Mouse (Mus musculus) lung, embryonic 16.5 days (tissue): Measurements from ENCODE around the gene Prkce. TPM values are rescaled to one million over a fixed set of nuclear protein-coding genes. Genes with fewer than 3 reads are reported as not detected.

ENCODE experiments used
- ATAC-seq: fragments of 200-750 bp; cut with Nextera tagmentation; 2 replicates; pipeline ENCODE4 v1.8.0; 2017; ENCODE audit warnings: low read depth, mild to moderate bottlenecking, moderate library complexity
- H3K27ac ChIP-seq: fragments of 300-500 bp; sonication (generic); 2 replicates; pipeline ENCODE4 v1.5.1; 2014; ENCODE audit warnings: mild to moderate bottlenecking, control low read depth, low read length
- H3K27me3 ChIP-seq: fragments of 300-500 bp; sonication (generic); 2 replicates; pipeline ENCODE4 v1.6.1; 2014; ENCODE audit warnings: low read depth, low read length, mixed read lengths; ENCODE audit not compliant: control insufficient read depth, insufficient read depth
- H3K36me3 ChIP-seq: fragments of 300-500 bp; sonication (generic); 2 replicates; pipeline ENCODE4 v1.6.1; 2014; ENCODE audit warnings: low read length; ENCODE audit not compliant: control insufficient read depth, insufficient read depth
- H3K4me1 ChIP-seq: fragments of 300-500 bp; sonication (generic); replicated peaks from 2 replicates; pipeline ENCODE4 v1.6.1; 2014; ENCODE audit warnings: low read length, mixed read lengths; ENCODE audit not compliant: control insufficient read depth, insufficient read depth
- H3K4me2 ChIP-seq: fragments of 300-500 bp; sonication (generic); 2 replicates; pipeline ENCODE4 v1.6.1; 2014; ENCODE audit warnings: low read depth, low read length, control low read depth
- H3K4me3 ChIP-seq: fragments of 300-500 bp; sonication (generic); 2 replicates; pipeline ENCODE4 v1.5.1; 2014; ENCODE audit warnings: mild to moderate bottlenecking, low read length, control low read depth
- H3K9ac ChIP-seq: fragments of 300-500 bp; sonication (generic); 2 replicates; pipeline ENCODE4 v1.6.1; 2014; ENCODE audit warnings: low read length, control low read depth
- H3K9me3 ChIP-seq: fragments of 300-500 bp; sonication (generic); 2 replicates; pipeline ENCODE4 v1.6.1; 2016; ENCODE audit warnings: low read length; ENCODE audit not compliant: control insufficient read depth
- WGBS: fragments of 180-500 bp; shearing (Covaris S2); extraction: QIAGEN DNeasy Blood & Tissue Kit; methylation state at CpG from one replicate; pipeline ENCODE4 v1.1.7; 2014; 5-methylcytosine and 5-hydroxymethylcytosine counted together
- polyA plus RNA-seq: library from polyadenylated mRNA; unstranded; fragments of >200 nt; fragmentation: Nextera tagmentation; extraction: Ambion mirVana; gene quantifications from 2 replicates; pipeline ENCODE4 v1.2.1, GENCODE M21; 2015

The Prkce gene
- polyA plus RNA-seq, 1 experiment from 2014 or later = 4.9 TPM

DNA sequence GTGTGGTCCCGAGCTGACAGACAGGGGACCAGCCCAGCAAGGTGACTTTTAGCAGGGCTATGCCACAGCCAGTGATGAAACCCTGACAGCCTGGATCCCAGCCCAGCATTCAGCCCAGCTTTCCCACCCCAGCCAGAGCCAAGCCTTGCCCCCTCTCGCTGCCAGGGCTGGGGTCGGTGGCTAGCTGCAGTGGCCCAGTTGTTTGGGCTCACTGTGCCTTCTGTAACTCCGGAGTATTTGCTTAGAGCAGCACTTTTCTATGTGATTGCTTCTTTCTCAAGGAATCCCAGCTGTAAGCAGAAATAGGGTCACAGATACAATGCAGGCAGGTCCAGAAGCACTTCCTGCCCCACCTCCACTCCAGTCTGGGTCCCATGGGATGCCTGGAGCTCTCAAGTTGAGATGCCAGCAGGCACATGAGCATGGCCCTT, 450.9 kb downstream of the Prkce start:
- no peaks in the 10 kb centered on the region for H3K27me3 ChIP-seq
- 32% methylated on average over 4 of the region's 4 CpGs for WGBS
- H3K9me3 ChIP-seq = no peaks in the 10 kb centered on the region
- H3K36me3 ChIP-seq = no peaks in the 10 kb centered on the region
- H3K4me1 ChIP-seq = peaks cover 4% of the 10 kb centered on the region; the same call in 1 of the 2 replicates
- ATAC-seq = no peak; the same call in 1 of the 2 replicates
- no peak overlapping the region; the same call in 1 of the 2 replicates for H3K27ac ChIP-seq
- no peak overlapping the region for H3K4me3 ChIP-seq
- no peak overlapping the region for H3K4me2 ChIP-seq
- no peak overlapping the region for H3K9ac ChIP-seq

- ATAC-seq = no peak
These were observed 455.3 kb downstream of the Prkce start for GRCm38 (mm10) chr17:86622862-86623261.

GRCm38 (mm10) chr17:86626523-86626922, 458.9 kb downstream of the Prkce start:
- no peaks in the 10 kb centered on the region for H3K36me3 ChIP-seq
- no peak for ATAC-seq
- 76% methylated on average over 6 of the region's 6 CpGs for WGBS
- no peak overlapping the region for H3K9ac ChIP-seq
- no peak overlapping the region for H3K27ac ChIP-seq
- H3K9me3 ChIP-seq = no peaks in the 10 kb centered on the region
- H3K4me3 ChIP-seq = no peak overlapping the region
- no peaks in the 10 kb centered on the region for H3K27me3 ChIP-seq
- no peaks in the 10 kb centered on the region for H3K4me1 ChIP-seq
- H3K4me2 ChIP-seq = no peak overlapping the region

More at GRCm38 (mm10) chr17:86622862-86623261, 455.3 kb downstream of the Prkce start:
- no peaks in the 10 kb centered on the region for H3K9me3 ChIP-seq
- no peak overlapping the region for H3K27ac ChIP-seq
- peaks cover 4% of the 10 kb centered on the region; the same call in 1 of the 2 replicates for H3K4me1 ChIP-seq
- no peaks in the 10 kb centered on the region for H3K36me3 ChIP-seq
- 86% methylated on average over 3 of the region's 3 CpGs for WGBS
- H3K27me3 ChIP-seq = no peaks in the 10 kb centered on the region
- no peak overlapping the region for H3K4me2 ChIP-seq
- H3K4me3 ChIP-seq = no peak overlapping the region
- H3K9ac ChIP-seq = no peak overlapping the region

DNA sequence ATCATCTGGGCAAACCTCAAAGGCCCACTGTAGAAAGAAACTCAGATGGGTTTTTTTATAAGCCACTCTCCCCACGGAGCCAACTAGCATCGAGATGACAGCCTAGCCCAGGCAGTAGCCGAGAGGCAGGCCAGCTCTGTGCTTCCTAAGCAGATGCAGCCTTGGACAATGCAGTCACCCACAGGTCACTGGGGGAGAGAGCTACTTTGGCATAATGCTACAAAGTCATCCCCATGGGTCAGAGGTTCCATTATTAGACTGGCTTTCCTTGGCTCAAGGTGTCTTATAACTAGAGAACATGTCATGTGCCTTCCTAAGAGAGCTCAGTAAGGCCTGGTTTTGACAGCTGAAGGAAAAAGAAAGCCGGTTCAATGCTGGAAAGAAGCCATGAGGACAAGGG, 465.5 kb downstream of the Prkce start:
- ATAC-seq = no peak
- no peaks in the 10 kb centered on the region for H3K27me3 ChIP-seq
- no peaks in the 10 kb centered on the region for H3K9me3 ChIP-seq
- WGBS = 67% methylated on average over 4 of the region's 4 CpGs
- no peak overlapping the region for H3K9ac ChIP-seq
- no peak overlapping the region for H3K4me2 ChIP-seq
- H3K27ac ChIP-seq = no peak overlapping the region
- no peaks in the 10 kb centered on the region for H3K36me3 ChIP-seq
- no peaks in the 10 kb centered on the region for H3K4me1 ChIP-seq
- no peak overlapping the region for H3K4me3 ChIP-seq

DNA sequence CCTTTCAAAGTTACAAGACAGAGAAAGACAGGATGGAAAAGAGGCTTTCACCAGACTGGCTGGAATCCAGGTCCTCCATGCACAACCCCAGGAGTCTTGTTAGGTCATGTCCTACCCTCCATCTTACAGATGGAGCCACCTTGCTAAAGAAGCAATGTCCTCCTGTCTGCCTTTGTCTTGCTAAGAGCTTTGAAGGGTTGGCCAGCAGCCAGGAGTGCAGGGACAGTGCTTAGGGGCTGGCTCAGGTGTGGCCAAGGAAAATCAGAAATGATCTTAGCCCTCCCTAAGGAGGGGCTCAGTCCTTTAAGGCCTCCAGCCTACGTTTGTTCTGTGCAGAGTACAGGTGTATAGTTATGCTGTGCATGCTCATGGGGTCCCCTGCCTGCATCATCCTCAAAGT, 469.7 kb downstream of the Prkce start:
- Histone ChIP-seq H3K9me3 (no peaks in the 10 kb centered on the region), H3K27me3 (no peaks in the 10 kb centered on the region), H3K4me1 (no peaks in the 10 kb centered on the region), H3K4me3 (no peak overlapping the region), H3K27ac (no peak overlapping the region), H3K36me3 (no peaks in the 10 kb centered on the region), H3K9ac (no peak overlapping the region), H3K4me2 (no peak overlapping the region)
- WGBS = 76% methylated on average over 1 of the region's 1 CpGs
- no peak for ATAC-seq

DNA sequence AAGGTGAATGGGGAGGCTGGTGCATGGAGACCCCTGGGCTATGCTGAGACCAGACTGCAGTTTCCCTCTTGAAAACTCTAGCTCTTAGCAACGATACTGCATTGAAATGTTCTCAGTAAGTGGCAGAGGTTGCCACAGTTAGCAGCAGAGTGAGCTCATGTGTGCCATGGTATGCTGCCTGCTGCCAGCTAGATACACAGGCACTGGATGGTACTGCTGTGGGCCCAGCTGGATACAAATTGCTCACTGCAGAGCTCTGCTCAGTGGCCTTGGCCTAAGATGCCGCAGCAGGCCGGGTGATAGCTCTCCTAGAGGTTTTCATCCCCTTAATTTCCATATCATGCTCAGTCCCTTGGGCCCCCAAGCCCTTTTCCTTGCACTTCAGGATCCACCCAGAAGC, 471.7 kb downstream of the Prkce start:
- Histone ChIP-seq H3K27me3 (no peaks in the 10 kb centered on the region), H3K9me3 (no peaks in the 10 kb centered on the region), H3K9ac (no peak overlapping the region), H3K4me2 (no peak overlapping the region), H3K27ac (no peak overlapping the region), H3K36me3 (no peaks in the 10 kb centered on the region), H3K4me3 (no peak overlapping the region), H3K4me1 (no peaks in the 10 kb centered on the region)
- no peak for ATAC-seq
- 90% methylated on average over 3 of the region's 3 CpGs for WGBS

GRCm38 (mm10) chr17:86647226-86647625, 479.6 kb downstream of the Prkce start:
- WGBS = 95% methylated on average over 3 of the region's 3 CpGs
- no peak overlapping the region for H3K27ac ChIP-seq
- no peak for ATAC-seq
- no peaks in the 10 kb centered on the region for H3K4me1 ChIP-seq
- H3K36me3 ChIP-seq = no peaks in the 10 kb centered on the region
- no peaks in the 10 kb centered on the region for H3K27me3 ChIP-seq
- H3K9ac ChIP-seq = no peak overlapping the region
- H3K4me3 ChIP-seq = no peak overlapping the region
- H3K9me3 ChIP-seq = no peaks in the 10 kb centered on the region
- H3K4me2 ChIP-seq = no peak overlapping the region

DNA sequence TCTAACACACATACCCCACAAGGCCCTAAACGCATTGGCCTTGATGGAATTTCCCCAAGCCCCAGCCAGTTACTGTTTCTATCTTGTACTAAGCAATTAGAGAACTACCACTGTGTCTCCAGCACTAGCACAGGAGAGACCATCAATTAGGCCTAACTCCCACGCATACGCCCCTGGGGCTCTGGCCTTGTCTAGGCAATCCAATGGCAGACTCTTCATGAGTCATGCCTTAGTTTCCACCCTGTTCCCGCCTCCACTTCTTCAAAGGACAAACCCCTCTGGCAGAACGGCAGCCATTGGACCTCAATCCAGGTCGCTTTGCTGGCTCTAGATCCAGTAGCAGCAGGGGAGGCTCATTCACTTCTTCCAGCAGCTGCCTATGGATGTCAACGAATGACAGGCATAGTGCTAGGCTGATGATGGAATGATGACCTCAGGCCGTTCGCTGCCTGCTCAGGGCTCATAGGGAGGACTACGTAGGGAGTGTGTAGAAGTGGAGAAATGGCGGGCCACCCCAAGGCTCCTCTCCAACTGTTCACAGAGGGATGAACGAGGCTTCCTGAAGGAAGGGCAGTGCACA, 481.4 kb downstream of the Prkce start:
- H3K27me3 ChIP-seq = no peaks in the 10 kb centered on the region
- ATAC-seq = no peak
- no peak overlapping the region for H3K9ac ChIP-seq
- no peak overlapping the region for H3K4me3 ChIP-seq
- no peaks in the 10 kb centered on the region for H3K4me1 ChIP-seq
- no peak overlapping the region for H3K27ac ChIP-seq
- 87% methylated on average over 12 of the region's 12 CpGs for WGBS
- no peaks in the 10 kb centered on the region for H3K9me3 ChIP-seq
- H3K36me3 ChIP-seq = no peaks in the 10 kb centered on the region
- H3K4me2 ChIP-seq = no peak overlapping the region

- no peaks in the 10 kb centered on the region for H3K36me3 ChIP-seq
- no peak overlapping the region for H3K4me2 ChIP-seq
- H3K27me3 ChIP-seq = no peaks in the 10 kb centered on the region
- no peaks in the 10 kb centered on the region for H3K4me1 ChIP-seq
- ATAC-seq = no peak
- H3K4me3 ChIP-seq = no peak overlapping the region
- H3K9ac ChIP-seq = no peak overlapping the region
- H3K9me3 ChIP-seq = no peaks in the 10 kb centered on the region
- no peak overlapping the region for H3K27ac ChIP-seq
- WGBS = 78% methylated on average over 6 of the region's 6 CpGs
These were observed 482.7 kb downstream of the Prkce start for GRCm38 (mm10) chr17:86650241-86650640.

- H3K36me3 ChIP-seq = no peaks in the 10 kb centered on the region
- no peaks in the 10 kb centered on the region for H3K27me3 ChIP-seq
- 52% methylated on average over 4 of the region's 4 CpGs for WGBS
- ATAC-seq = no peak
- H3K4me1 ChIP-seq = no peaks in the 10 kb centered on the region
- H3K4me2 ChIP-seq = no peak overlapping the region
- H3K9ac ChIP-seq = no peak overlapping the region
- H3K27ac ChIP-seq = no peak overlapping the region
- H3K4me3 ChIP-seq = no peak overlapping the region
- no peaks in the 10 kb centered on the region for H3K9me3 ChIP-seq
These were observed 483.5 kb downstream of the Prkce start for GRCm38 (mm10) chr17:86651091-86651490.
